Mouse (Mus musculus) bone marrow, adult 2 months (tissue): Measurements from ENCODE around the gene Kalrn.

Experiments used
- CTCF ChIP-seq: fragments of 200-500 bp; IDR thresholded peaks from 2 replicates; pipeline ENCODE4 v1.5.1; 2011; ENCODE audit warnings: low read length, control low read depth; ENCODE audit not compliant: control insufficient read depth, insufficient read depth
- POLR2A ChIP-seq: fragments of 200-500 bp; IDR thresholded peaks from 2 replicates; pipeline ENCODE4 v1.6.1; 2011; ENCODE audit warnings: low read depth, mild to moderate bottlenecking, control low read depth, low read length, borderline replicate concordance; ENCODE audit not compliant: control insufficient read depth

- peak; percentile 95 for TF ChIP-seq CTCF
- TF ChIP-seq POLR2A, result no peak
These were observed 584.8 kb downstream of the Kalrn start for GRCm38 (mm10) chr16:33988358-33989012.
